Mouse (Mus musculus) skeletal muscle tissue, adult 2 months (tissue): ENCODE measurements around the gene Ppp1r16b.

ENCODE experiments used
- DNase-seq: peaks from one replicate; pipeline ENCODE4 v3.0.0-alpha.2; 2012; ENCODE audit warnings: low read depth, low spot score

The Ppp1r16b gene

DNA sequence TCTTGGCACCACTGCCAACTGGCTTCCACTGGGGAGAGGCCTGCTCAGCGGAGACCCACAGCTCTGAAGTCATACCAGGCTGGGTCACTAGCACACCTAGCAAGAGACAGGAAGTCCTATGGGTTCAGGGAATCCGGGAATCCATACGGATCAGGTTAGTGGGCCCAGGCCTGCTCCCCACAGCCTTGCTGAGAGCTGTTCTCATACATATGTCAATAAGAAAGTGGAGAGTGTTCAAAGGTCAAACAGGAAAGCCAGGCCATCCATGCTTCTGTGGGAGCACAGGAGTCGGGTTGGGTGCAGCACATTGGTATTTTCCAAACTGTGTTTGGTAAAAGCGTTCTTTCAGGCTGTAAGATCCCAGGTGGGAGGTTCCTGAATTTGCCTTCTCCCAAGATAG is 97.1 kb downstream of the Ppp1r16b start:
- no peak for DNase-seq

GRCm38 (mm10) chr2:158767742-158768339 is 102.6 kb downstream of the Ppp1r16b start, which contains the start of gene Fam83d:
Gene Fam83d, plus strand, starts transcription at chr2:158768093.
- DNase-seq, result peak; percentile 96

- no peak for DNase-seq
Observed at GRCm38 (mm10) chr2:158768350-158768749, 103.2 kb downstream of the Ppp1r16b start.

GRCm38 (mm10) chr2:158768771-158769170 is 103.6 kb downstream of the Ppp1r16b start:
- DNase-seq, result no peak

- no peak for DNase-seq
Observed at GRCm38 (mm10) chr2:158770126-158770757, 105.0 kb downstream of the Ppp1r16b start.

DNA sequence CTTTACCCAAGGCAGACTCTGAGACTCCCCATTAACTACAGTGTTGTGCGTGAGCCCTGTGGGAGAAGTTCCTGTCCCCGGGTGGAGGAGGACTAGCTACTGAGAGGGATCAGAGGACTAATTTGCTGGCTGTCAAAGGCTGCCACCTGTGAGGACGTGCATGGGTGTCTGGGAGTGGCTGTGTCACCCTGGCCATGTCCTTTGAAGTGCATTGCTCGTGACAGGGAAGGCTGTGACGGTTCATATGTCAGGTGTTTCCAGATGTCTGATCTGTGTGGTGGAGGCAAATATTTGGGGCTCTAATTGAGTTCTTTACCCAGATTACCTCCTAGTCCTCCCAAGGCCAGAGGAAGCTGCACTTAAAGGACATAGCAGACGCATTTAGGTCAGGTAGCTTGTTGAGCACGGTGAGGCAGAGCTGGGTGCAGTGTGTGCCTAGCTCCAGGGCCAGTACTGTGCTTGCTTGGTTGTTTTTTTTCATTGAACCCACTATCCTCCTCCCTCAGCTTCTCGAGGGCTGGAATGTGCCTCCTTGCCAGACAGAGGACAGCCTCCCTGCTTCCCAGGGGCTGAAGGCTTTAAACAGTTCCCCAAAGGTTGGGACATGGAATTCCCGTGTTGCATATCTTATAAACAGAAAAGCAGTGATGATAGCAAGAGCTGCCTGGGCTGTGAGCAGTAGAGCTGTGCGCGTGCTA is 106.0 kb downstream of the Ppp1r16b start:
- no peak for DNase-seq

- no peak for DNase-seq
Observed at GRCm38 (mm10) chr2:158772808-158773207, 107.6 kb downstream of the Ppp1r16b start.

DNA sequence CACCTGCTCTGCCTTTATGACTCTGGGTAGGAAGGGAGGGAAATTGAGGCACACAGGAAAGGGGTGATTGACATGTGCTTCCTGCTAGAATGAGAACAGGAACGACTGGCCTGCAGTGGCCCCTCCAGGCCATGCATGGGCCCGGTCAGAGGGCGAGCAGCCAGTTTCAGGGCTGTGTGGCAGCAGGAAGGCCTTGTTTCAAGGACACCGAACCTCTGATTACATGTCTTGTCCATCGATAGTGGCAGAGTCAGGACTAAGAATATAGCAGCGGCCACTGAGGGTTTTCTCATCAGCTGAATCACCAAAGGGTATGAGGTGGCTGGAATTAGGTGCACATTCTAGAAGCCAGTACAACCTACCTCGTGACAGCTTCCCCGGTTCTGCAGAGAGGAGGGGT is 109.7 kb downstream of the Ppp1r16b start:
- no peak for DNase-seq

- peak; percentile 60 for DNase-seq
Observed at GRCm38 (mm10) chr2:158776716-158777115, 111.5 kb downstream of the Ppp1r16b start.

- no peak for DNase-seq
Observed at GRCm38 (mm10) chr2:158777490-158777889, 112.3 kb downstream of the Ppp1r16b start.

DNA sequence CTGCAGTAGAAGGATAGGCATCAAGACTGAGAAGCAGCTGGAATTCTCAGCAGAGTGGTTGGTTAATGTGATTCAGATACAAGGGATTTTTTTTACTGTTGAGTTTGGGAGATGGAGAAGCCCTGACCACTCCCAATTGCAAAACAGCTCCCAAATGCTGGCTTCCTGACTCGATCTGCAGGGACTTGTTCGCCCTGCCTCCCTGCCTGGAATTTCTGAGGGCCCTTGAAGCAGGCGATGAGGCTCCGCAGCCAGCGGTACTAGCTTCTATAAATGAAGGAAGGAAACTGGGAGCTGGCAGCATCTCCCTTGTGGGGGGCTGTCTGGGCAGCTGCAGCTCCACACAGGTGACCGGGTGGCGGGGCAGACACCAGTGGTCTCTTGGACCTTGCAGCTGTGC is 113.2 kb downstream of the Ppp1r16b start:
- DNase-seq, result no peak

DNA sequence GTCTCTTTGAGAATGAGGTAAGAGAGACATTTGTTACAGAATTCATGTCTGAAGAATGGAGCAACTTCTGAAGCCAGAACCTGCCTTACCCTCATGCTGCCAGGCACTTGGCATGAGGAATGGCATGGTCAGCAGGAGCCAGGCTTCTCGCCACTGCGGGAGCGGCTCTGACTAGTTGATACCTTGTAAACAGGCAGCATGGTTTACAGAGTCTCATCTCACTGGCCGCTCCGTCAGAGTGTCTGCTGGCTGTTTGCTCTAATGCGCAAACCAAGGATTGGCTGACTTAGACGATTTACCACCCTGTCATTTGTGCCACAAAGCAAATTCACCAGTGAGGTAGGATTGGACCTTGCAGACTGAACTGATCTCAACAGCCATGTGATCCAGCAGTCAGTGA is 115.9 kb downstream of the Ppp1r16b start:
- DNase-seq, result peak; percentile 89

DNA sequence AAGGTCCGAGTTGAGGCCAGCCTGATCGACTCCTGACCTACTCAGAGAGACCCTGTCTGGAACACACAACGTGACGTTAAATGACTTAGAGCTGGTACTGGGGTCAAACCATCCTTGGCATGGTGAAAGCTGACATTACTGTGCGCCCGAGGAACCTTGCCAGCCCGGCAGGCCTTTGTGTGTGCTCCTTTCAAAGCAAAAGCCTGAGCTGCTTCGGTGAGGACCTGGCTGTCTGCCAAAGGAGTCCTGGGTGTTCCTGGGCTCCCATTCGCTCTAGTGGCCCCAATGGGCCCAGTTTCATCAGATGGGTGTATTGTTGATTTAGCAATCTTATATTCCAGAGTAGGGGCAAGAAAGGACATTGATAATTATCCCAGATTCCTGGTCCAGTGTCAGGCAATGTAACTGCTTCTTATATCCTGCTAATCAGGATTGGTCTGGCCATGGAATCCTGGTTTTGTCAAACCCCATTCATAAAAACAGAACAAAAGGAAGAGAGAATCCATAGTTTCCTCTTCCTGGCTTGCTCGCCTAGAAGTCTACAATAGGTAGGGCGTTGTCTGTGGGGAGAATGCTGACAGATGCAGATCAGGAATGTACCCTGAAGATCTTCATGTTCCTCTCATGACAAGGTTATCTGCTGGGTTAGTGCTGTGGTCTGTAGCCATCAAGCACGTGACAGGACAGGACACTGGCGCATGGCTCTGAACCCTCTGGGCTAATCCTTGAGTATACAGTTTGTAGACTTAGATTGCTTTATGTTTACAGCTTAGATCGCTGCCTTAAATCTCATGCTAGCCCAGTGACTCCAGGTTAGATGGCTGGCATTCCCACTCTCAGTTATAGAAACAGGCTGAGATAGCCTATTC is 122.0 kb downstream of the Ppp1r16b start:
- DNase-seq, result no peak

- DNase-seq, result peak; percentile 95
Observed at GRCm38 (mm10) chr2:158794494-158795004, 129.4 kb downstream of the Ppp1r16b start, which contains the start of gene Dhx35. Gene Dhx35, plus strand, starts transcription at chr2:158794807.

DNA sequence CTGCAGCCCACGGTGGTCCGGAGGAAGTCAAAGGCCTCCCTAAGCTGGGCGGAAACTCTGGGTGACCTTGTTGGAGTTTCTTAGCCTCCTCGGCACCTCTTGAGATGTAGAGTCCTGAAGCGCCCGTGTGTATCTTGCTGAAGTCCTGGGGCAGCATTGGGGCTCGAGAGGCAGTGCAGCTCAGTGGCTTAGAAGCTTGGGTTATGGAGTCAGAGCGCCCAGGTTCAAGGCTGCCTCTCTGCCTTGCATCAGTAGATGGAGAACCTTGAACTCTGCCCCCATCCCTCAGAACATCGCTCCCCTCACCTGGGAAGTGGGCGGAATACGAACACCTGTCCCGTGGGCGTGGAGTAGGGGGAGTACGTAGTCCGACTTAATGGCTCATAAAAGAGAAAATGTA is 129.8 kb downstream of the Ppp1r16b start:
- DNase-seq, result no peak

- no peak for DNase-seq
Observed at GRCm38 (mm10) chr2:158795875-158796274, 130.7 kb downstream of the Ppp1r16b start.

- DNase-seq, result no peak
Observed at GRCm38 (mm10) chr2:158799328-158799727, 134.1 kb downstream of the Ppp1r16b start.

- no peak for DNase-seq
Observed at GRCm38 (mm10) chr2:158800788-158801187, 135.6 kb downstream of the Ppp1r16b start.

GRCm38 (mm10) chr2:158803575-158803974 is 138.4 kb downstream of the Ppp1r16b start:
- DNase-seq, result no peak

DNA sequence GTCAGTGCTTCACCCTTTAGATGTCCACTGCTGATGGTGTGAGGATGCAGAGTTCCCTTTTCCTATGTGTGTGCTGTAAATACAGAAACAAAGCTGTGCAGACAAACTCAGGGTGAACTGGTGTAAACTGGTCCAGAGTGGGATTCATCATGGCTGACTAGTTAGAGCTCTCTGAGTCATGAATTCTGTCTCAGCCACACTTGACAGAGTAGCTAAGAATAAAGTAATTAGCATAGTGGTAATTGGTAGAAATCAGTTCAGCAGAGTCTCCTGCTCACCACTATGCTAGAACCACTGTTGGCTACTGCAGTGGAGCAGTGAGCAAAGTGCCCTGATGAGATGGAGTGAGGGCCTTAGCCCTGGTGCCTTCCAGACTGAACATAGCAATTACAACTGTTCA is 150.5 kb downstream of the Ppp1r16b start:
- no peak for DNase-seq
